Mouse (Mus musculus): ENCODE data around the gene Gm5134.
A peak's percentile ranks its signal among the peaks of the same experiment; 100 is the strongest.

Gm5134 gene

GRCm38 (mm10) chr10:76001160-76001559 is 46.8 kb downstream of the Gm5134 start:
- DNase-seq, result no peak

GRCm38 (mm10) chr10:76002101-76002521 is 47.8 kb downstream of the Gm5134 start:
- DNase-seq, result no peak

- DNase-seq, result no peak
Observed at GRCm38 (mm10) chr10:76002615-76003014, 48.3 kb downstream of the Gm5134 start.

- DNase-seq, result no peak
Observed at GRCm38 (mm10) chr10:76003221-76003620, 48.9 kb downstream of the Gm5134 start.

GRCm38 (mm10) chr10:76006385-76006784 is 52.1 kb downstream of the Gm5134 start:
- no peak for DNase-seq

GRCm38 (mm10) chr10:76009812-76010211 is 55.5 kb downstream of the Gm5134 start:
- DNase-seq, result no peak

- DNase-seq, result no peak
Observed at GRCm38 (mm10) chr10:76012922-76013321, 58.6 kb downstream of the Gm5134 start.

- DNase-seq, result no peak
Observed at GRCm38 (mm10) chr10:76016886-76017285, 62.6 kb downstream of the Gm5134 start.

GRCm38 (mm10) chr10:76021728-76022127 is 67.4 kb downstream of the Gm5134 start:
- no peak for DNase-seq

- no peak for DNase-seq
Observed at GRCm38 (mm10) chr10:76023921-76024320, 69.6 kb downstream of the Gm5134 start.

- DNase-seq, result no peak
Observed at GRCm38 (mm10) chr10:76025470-76026190, 71.3 kb downstream of the Gm5134 start.

- DNase-seq, result no peak
Observed at GRCm38 (mm10) chr10:76027127-76028015, 73.1 kb downstream of the Gm5134 start.

GRCm38 (mm10) chr10:76028016-76028366 is 73.7 kb downstream of the Gm5134 start:
- DNase-seq, result no peak

- DNase-seq, result no peak
Observed at GRCm38 (mm10) chr10:76028396-76028795, 74.1 kb downstream of the Gm5134 start.

GRCm38 (mm10) chr10:76029276-76029675 is 75.0 kb downstream of the Gm5134 start:
- no peak for DNase-seq

GRCm38 (mm10) chr10:76030496-76030895 is 76.2 kb downstream of the Gm5134 start:
- DNase-seq, result no peak

GRCm38 (mm10) chr10:76031511-76032401 is 77.4 kb downstream of the Gm5134 start:
- peak in 1 of 2 experiments; percentile 21 for DNase-seq

- peak; percentile 93 to 96 for DNase-seq
Observed at GRCm38 (mm10) chr10:76032402-76033118, 78.2 kb downstream of the Gm5134 start, which contains the start of gene Zfp280b. Gene Zfp280b, plus strand, starts transcription at chr10:76032650.

- DNase-seq, result no peak
Observed at GRCm38 (mm10) chr10:76033119-76033455, 78.8 kb downstream of the Gm5134 start.

GRCm38 (mm10) chr10:76034001-76034600 is 79.8 kb downstream of the Gm5134 start:
- DNase-seq, result no peak

GRCm38 (mm10) chr10:76035277-76035676 is 81.0 kb downstream of the Gm5134 start:
- DNase-seq, result no peak

- DNase-seq, result no peak
Observed at GRCm38 (mm10) chr10:76036962-76037361, 82.6 kb downstream of the Gm5134 start.

Measured in lung, adult 18-20 months (tissue).